Mouse (Mus musculus): ENCODE measurements at regions not wholly inside any gene's neighbourhood (a gene's known extent, or its start where the extent isn't known, plus 50 kb on each side); places are given as distances from the start of the nearest gene placed in this dataset.

DNA sequence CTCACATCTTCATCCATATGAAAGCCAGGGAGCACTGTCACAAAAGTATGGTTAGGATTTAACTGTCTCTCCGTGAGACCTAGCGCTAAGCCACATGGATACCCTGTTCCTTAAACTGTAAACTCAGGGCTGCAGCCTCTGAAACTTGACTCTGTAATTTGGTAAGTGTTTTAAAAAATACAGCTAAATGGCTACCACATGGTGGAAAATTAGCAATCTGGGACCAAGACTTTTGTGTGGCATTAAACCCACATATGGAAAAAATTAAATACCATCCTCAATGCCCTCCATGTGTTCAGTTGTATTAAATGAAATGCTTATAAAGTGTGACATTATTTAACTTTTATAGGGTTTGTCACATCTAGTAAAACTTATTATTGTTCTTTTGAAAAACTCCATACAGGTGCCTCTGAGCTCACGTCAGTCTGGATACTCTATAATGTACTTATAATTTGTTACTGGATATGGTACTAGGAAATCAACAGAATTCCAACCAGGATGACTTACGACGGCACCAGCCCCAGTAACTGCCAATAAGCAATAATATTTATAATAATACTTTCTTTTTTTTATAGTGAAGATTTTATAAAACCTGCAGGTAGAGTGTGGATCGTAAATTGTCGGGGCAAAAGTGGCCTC lies 131.0 kb upstream of the Frg1 start:
- Histone ChIP-seq H3K4me2 (ENCODE audit: low read length) (no peak overlapping the region), H3K27me3 (ENCODE audit: control insufficient read depth, insufficient read depth, low read depth, low read length) (no peaks in the 10 kb centered on the region), H3K9me3 (replicated peaks; ENCODE audit: control insufficient read depth, low read length, poor library complexity, severe bottlenecking) (no peaks in the 10 kb centered on the region), H3K9ac (ENCODE audit: low read depth, low read length) (no peak overlapping the region), H3K27ac (ENCODE audit: low read length) (no peak overlapping the region), H3K36me3 (ENCODE audit: control insufficient read depth, insufficient read depth, low read length) (no peaks in the 10 kb centered on the region), H3K4me1 (ENCODE audit: control insufficient read depth, insufficient read depth, low read length) (no peaks in the 10 kb centered on the region), H3K4me3 (ENCODE audit: low read depth, low read length) (no peak overlapping the region)
- 95% methylated on average over 7 of the region's 7 CpGs for WGBS
- no peak for ATAC-seq

- Histone ChIP-seq H3K36me3 (ENCODE audit: control insufficient read depth, insufficient read depth, low read length) (no peaks in the 10 kb centered on the region), H3K9ac (ENCODE audit: low read depth, low read length) (no peak overlapping the region), H3K4me2 (ENCODE audit: low read length) (no peak overlapping the region), H3K27ac (ENCODE audit: low read length) (no peak overlapping the region), H3K9me3 (replicated peaks; ENCODE audit: control insufficient read depth, low read length, poor library complexity, severe bottlenecking) (no peaks in the 10 kb centered on the region), H3K27me3 (ENCODE audit: control insufficient read depth, insufficient read depth, low read depth, low read length) (no peaks in the 10 kb centered on the region), H3K4me3 (ENCODE audit: low read depth, low read length) (no peak overlapping the region), H3K4me1 (ENCODE audit: control insufficient read depth, insufficient read depth, low read length) (no peaks in the 10 kb centered on the region)
- 90% methylated on average over 5 of the region's 5 CpGs for WGBS
- ATAC-seq, result no peak
Measured at GRCm38 (mm10) chr8:41532212-41532611, 115.3 kb upstream of the Frg1 start.

DNA sequence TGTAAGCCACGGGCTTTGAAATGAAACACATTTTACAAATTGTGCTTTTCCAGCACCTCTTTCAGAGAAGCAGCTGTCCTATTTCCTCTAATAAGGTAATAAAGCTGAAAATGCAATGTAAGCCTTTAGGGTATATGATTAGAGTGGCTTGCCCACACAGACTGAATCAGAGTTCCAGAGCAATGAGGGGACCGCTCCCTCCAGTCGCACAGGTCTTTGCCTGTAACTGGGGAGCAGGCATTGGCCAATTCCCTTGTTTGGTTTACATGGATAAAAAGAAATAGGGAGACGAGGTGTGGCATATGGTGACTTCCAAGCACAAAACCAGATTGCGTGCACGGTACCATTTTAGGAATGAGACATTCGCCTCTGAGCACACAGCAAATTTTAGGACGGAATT lies 112.7 kb upstream of the Frg1 start:
- no peak for ATAC-seq
- Histone ChIP-seq H3K4me3 (ENCODE audit: low read depth, low read length) (no peak overlapping the region), H3K9ac (ENCODE audit: low read depth, low read length) (no peak overlapping the region), H3K36me3 (ENCODE audit: control insufficient read depth, insufficient read depth, low read length) (no peaks in the 10 kb centered on the region), H3K4me2 (ENCODE audit: low read length) (no peak overlapping the region), H3K27ac (ENCODE audit: low read length) (no peak overlapping the region), H3K4me1 (ENCODE audit: control insufficient read depth, insufficient read depth, low read length) (no peaks in the 10 kb centered on the region), H3K9me3 (replicated peaks; ENCODE audit: control insufficient read depth, low read length, poor library complexity, severe bottlenecking) (no peaks in the 10 kb centered on the region), H3K27me3 (ENCODE audit: control insufficient read depth, insufficient read depth, low read depth, low read length) (no peaks in the 10 kb centered on the region)
- 91% methylated on average over 8 of the region's 8 CpGs for WGBS

- Histone ChIP-seq H3K9ac (ENCODE audit: low read depth, low read length) (no peak overlapping the region), H3K4me1 (ENCODE audit: control insufficient read depth, insufficient read depth, low read length) (no peaks in the 10 kb centered on the region), H3K27ac (ENCODE audit: low read length) (no peak overlapping the region), H3K27me3 (ENCODE audit: control insufficient read depth, insufficient read depth, low read depth, low read length) (no peaks in the 10 kb centered on the region), H3K4me2 (ENCODE audit: low read length) (no peak overlapping the region), H3K36me3 (ENCODE audit: control insufficient read depth, insufficient read depth, low read length) (no peaks in the 10 kb centered on the region), H3K9me3 (replicated peaks; ENCODE audit: control insufficient read depth, low read length, poor library complexity, severe bottlenecking) (no peaks in the 10 kb centered on the region), H3K4me3 (ENCODE audit: low read depth, low read length) (no peak overlapping the region)
- no peak for ATAC-seq
- WGBS, result 76% methylated on average over 7 of the region's 7 CpGs
Measured at GRCm38 (mm10) chr8:41526283-41526682, 109.4 kb upstream of the Frg1 start.

DNA sequence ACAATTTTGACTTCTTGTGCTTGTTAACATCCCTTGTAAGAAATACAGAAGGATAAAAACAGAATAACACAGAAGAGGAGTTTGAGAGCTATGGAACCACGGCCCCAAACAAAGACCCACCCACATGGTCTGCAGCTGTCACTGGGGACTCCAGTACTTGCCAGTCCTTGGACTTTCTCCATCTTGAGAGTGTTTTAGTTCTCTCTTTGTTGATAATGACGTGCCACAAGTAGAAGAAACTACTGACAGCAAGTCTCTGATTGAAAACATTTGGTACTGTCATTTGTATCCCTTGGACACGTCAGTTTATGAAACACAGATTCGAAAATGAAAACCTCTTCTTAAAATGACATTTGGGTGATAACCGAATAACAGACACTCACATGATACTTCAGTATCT lies 68.3 kb upstream of the Frg1 start:
- H3K27ac ChIP-seq (ENCODE audit: low read length), result no peak overlapping the region
- H3K4me2 ChIP-seq (ENCODE audit: low read length), result no peak overlapping the region
- no peak overlapping the region for H3K4me3 ChIP-seq (ENCODE audit: low read depth, low read length)
- no peaks in the 10 kb centered on the region for H3K9me3 ChIP-seq (replicated peaks; ENCODE audit: control insufficient read depth, low read length, poor library complexity, severe bottlenecking)
- no peaks in the 10 kb centered on the region for H3K27me3 ChIP-seq (ENCODE audit: control insufficient read depth, insufficient read depth, low read depth, low read length)
- H3K4me1 ChIP-seq (ENCODE audit: control insufficient read depth, insufficient read depth, low read length), result no peaks in the 10 kb centered on the region
- H3K9ac ChIP-seq (ENCODE audit: low read depth, low read length), result no peak overlapping the region
- no peaks in the 10 kb centered on the region for H3K36me3 ChIP-seq (ENCODE audit: control insufficient read depth, insufficient read depth, low read length)
- ATAC-seq, result no peak
- 86% methylated on average over 5 of the region's 5 CpGs for WGBS

- H3K36me3 ChIP-seq (ENCODE audit: control insufficient read depth, insufficient read depth, low read length), result no peaks in the 10 kb centered on the region
- no peak overlapping the region for H3K27ac ChIP-seq (ENCODE audit: low read length)
- no peaks in the 10 kb centered on the region for H3K27me3 ChIP-seq (ENCODE audit: control insufficient read depth, insufficient read depth, low read depth, low read length)
- no peak overlapping the region for H3K9ac ChIP-seq (ENCODE audit: low read depth, low read length)
- no peaks in the 10 kb centered on the region for H3K4me1 ChIP-seq (ENCODE audit: control insufficient read depth, insufficient read depth, low read length)
- H3K4me3 ChIP-seq (ENCODE audit: low read depth, low read length), result no peak overlapping the region
- no peak overlapping the region for H3K4me2 ChIP-seq (ENCODE audit: low read length)
- no peaks in the 10 kb centered on the region for H3K9me3 ChIP-seq (replicated peaks; ENCODE audit: control insufficient read depth, low read length, poor library complexity, severe bottlenecking)
- no peak for ATAC-seq
- WGBS, result 52% methylated on average over 3 of the region's 3 CpGs
Measured at GRCm38 (mm10) chr8:41483297-41483696, 66.4 kb upstream of the Frg1 start.

DNA sequence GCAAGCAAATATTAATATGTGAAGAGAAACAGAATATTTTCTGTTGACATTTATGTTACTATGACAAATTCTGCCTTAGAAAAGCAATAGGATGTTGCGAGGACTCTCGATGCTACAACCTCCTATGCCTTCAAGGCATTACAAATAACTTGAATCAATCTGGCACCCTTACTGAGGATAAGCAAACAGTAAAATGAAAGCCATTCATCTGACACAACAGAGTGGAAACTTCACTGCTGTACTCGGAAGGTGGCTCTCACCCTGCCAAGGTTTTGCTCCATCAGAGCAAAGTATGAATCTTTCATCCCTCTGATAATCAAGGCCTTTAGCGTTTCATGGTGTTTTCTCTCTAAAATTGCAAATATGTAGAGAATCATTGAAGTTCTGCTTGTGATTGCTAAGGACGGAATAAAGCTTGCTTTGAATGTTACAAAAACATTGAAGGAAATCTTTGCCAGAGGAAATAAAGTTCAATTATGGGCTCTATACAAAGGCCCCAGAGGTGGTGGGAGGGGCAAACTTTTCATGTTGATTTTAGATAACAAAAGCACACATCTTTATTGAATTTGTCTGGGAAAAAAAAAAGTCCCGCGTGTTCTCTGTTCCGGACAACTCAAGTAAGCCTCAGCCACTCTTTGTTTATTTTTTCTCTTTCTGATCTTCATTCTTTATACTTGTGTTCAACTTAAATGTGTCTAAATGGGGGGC lies 56.3 kb upstream of the Frg1 start:
- no peaks in the 10 kb centered on the region for H3K9me3 ChIP-seq (replicated peaks; ENCODE audit: control insufficient read depth, low read length, poor library complexity, severe bottlenecking)
- no peak overlapping the region for H3K27ac ChIP-seq (ENCODE audit: low read length)
- H3K9ac ChIP-seq (ENCODE audit: low read depth, low read length), result no peak overlapping the region
- no peaks in the 10 kb centered on the region for H3K36me3 ChIP-seq (ENCODE audit: control insufficient read depth, insufficient read depth, low read length)
- no peak overlapping the region for H3K4me3 ChIP-seq (ENCODE audit: low read depth, low read length)
- ATAC-seq, result no peak
- H3K4me1 ChIP-seq (ENCODE audit: control insufficient read depth, insufficient read depth, low read length), result no peaks in the 10 kb centered on the region
- H3K27me3 ChIP-seq (ENCODE audit: control insufficient read depth, insufficient read depth, low read depth, low read length), result no peaks in the 10 kb centered on the region
- WGBS, result 61% methylated on average over 8 of the region's 8 CpGs
- H3K4me2 ChIP-seq (ENCODE audit: low read length), result no peak overlapping the region

DNA sequence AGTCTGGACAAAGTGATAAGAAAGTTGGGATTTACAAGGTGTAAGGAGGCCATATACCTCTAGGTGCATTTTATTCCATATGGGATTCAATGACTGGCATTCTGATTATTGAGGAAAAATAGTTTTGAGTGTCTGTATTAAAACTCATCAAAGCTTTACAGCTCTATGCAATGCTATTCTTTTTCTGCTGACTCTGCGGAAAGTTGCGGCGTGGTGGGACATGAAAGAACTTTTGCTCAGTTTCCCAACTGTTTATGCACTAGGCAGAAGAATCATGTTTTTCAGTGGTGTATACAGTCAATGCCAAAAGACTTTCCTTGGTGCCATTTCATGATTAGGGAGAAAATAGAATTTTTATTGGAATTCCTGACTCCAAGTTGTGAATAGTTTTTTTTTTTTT lies 55.4 kb upstream of the Frg1 start:
- Histone ChIP-seq H3K27me3 (ENCODE audit: control insufficient read depth, insufficient read depth, low read depth, low read length) (no peaks in the 10 kb centered on the region), H3K27ac (ENCODE audit: low read length) (no peak overlapping the region), H3K4me3 (ENCODE audit: low read depth, low read length) (no peak overlapping the region), H3K4me1 (ENCODE audit: control insufficient read depth, insufficient read depth, low read length) (no peaks in the 10 kb centered on the region), H3K9me3 (replicated peaks; ENCODE audit: control insufficient read depth, low read length, poor library complexity, severe bottlenecking) (no peaks in the 10 kb centered on the region), H3K9ac (ENCODE audit: low read depth, low read length) (no peak overlapping the region), H3K4me2 (ENCODE audit: low read length) (no peak overlapping the region), H3K36me3 (ENCODE audit: control insufficient read depth, insufficient read depth, low read length) (no peaks in the 10 kb centered on the region)
- WGBS, result 97% methylated on average over 3 of the region's 3 CpGs
- no peak for ATAC-seq

Measured in midbrain, embryonic 16.5 days (tissue).